Mouse (Mus musculus) forebrain, embryonic 14.5 days (tissue): ENCODE measurements at regions not wholly inside any gene's neighbourhood (a gene's known extent, or its start where the extent isn't known, plus 50 kb on each side); places are given as distances from the start of the nearest gene placed in this dataset.
A peak's percentile ranks its signal among the peaks of the same experiment; 100 is the strongest.

ENCODE experiments used
- ATAC-seq: fragments of 200-750 bp; cut with Nextera tagmentation; 2 replicates; pipeline ENCODE4 v1.8.0; 2017; ENCODE audit warnings: mild to moderate bottlenecking, moderate library complexity
- DNase-seq: peaks from one replicate; pipeline ENCODE4 v3.0.0-alpha.2; 2015; ENCODE audit warnings: low spot score
- H3K27ac ChIP-seq: fragments of 300-500 bp; sonication (generic); 2 replicates; pipeline ENCODE4 v1.5.1; 2014; ENCODE audit warnings: low read depth, mild to moderate bottlenecking, control low read depth, low read length, moderate library complexity
- H3K27me3 ChIP-seq: fragments of 300-500 bp; sonication (generic); replicated peaks from 2 replicates; pipeline ENCODE4 v1.6.1; 2014; ENCODE audit warnings: low read length, control low read depth, mixed read lengths; ENCODE audit not compliant: control insufficient read depth, insufficient read depth
- H3K36me3 ChIP-seq: fragments of 300-500 bp; sonication (generic); 2 replicates; pipeline ENCODE4 v1.6.1; 2014; ENCODE audit warnings: low read length, control low read depth; ENCODE audit not compliant: control insufficient read depth, insufficient read depth
- H3K4me1 ChIP-seq: fragments of 300-500 bp; sonication (generic); 2 replicates; pipeline ENCODE4 v1.6.1; 2014; ENCODE audit warnings: antibody characterized with exemption, low read length, control low read depth; ENCODE audit not compliant: control insufficient read depth, insufficient read depth
- H3K4me2 ChIP-seq: fragments of 300-500 bp; sonication (generic); 2 replicates; pipeline ENCODE4 v1.6.1; 2014; ENCODE audit warnings: mild to moderate bottlenecking, control low read depth, low read length
- H3K4me3 ChIP-seq: fragments of 300-500 bp; sonication (generic); 2 replicates; pipeline ENCODE4 v1.5.1; 2014; ENCODE audit warnings: low read depth, low read length, control low read depth
- H3K9ac ChIP-seq: fragments of 300-500 bp; sonication (generic); 2 replicates; pipeline ENCODE4 v1.6.1; 2014; ENCODE audit warnings: mild to moderate bottlenecking, low read length, control low read depth, moderate library complexity
- H3K9me3 ChIP-seq: fragments of 300-500 bp; sonication (generic); replicated peaks from 2 replicates; pipeline ENCODE4 v1.6.1; 2016; ENCODE audit warnings: low read length, control low read depth, mixed read lengths; ENCODE audit not compliant: control insufficient read depth
- WGBS: fragments of 180-500 bp; shearing (Covaris S2); extraction: QIAGEN DNeasy Blood & Tissue Kit; methylation state at CpG from one replicate; pipeline ENCODE4 v1.1.7; 2014; 5-methylcytosine and 5-hydroxymethylcytosine counted together

GRCm38 (mm10) chr5:131377136-131377535 is 68.8 kb upstream of the Galnt17 start:
- DNase-seq (no peak), ATAC-seq (no peak)
- Histone ChIP-seq H3K9ac (no peak overlapping the region), H3K36me3 (no peaks in the 10 kb centered on the region), H3K4me3 (no peak overlapping the region), H3K27ac (no peak overlapping the region), H3K4me2 (no peak overlapping the region), H3K27me3 (no peaks in the 10 kb centered on the region), H3K9me3 (no peaks in the 10 kb centered on the region), H3K4me1 (no peaks in the 10 kb centered on the region)
- 76% methylated on average over 5 of the region's 5 CpGs for WGBS

GRCm38 (mm10) chr5:131371341-131372134 is 63.2 kb upstream of the Galnt17 start:
- DNase-seq: no peak
- H3K27ac ChIP-seq: no peak overlapping the region
- no peak overlapping the region for H3K4me3 ChIP-seq
- 81% methylated on average over 4 of the region's 4 CpGs for WGBS
- H3K9me3 ChIP-seq: no peaks in the 10 kb centered on the region
- H3K4me2 ChIP-seq: no peak overlapping the region
- no peaks in the 10 kb centered on the region for H3K4me1 ChIP-seq
- H3K9ac ChIP-seq: no peak overlapping the region
- no peaks in the 10 kb centered on the region for H3K36me3 ChIP-seq
- ATAC-seq: no peak
- no peaks in the 10 kb centered on the region for H3K27me3 ChIP-seq

GRCm38 (mm10) chr5:131367461-131367860 is 59.2 kb upstream of the Galnt17 start:
- ATAC-seq: no peak
- no peak overlapping the region for H3K4me2 ChIP-seq
- H3K4me3 ChIP-seq: no peak overlapping the region
- H3K27me3 ChIP-seq: no peaks in the 10 kb centered on the region
- H3K9ac ChIP-seq: no peak overlapping the region
- DNase-seq: peak; percentile 50
- no peaks in the 10 kb centered on the region for H3K4me1 ChIP-seq
- H3K27ac ChIP-seq: no peak overlapping the region
- 16% methylated on average over 4 of the region's 4 CpGs for WGBS
- no peaks in the 10 kb centered on the region for H3K9me3 ChIP-seq
- no peaks in the 10 kb centered on the region for H3K36me3 ChIP-seq

GRCm38 (mm10) chr5:131359831-131360230 is 51.5 kb upstream of the Galnt17 start:
- WGBS: 87% methylated on average over 3 of the region's 3 CpGs
- Histone ChIP-seq H3K4me3 (no peak overlapping the region), H3K9me3 (no peaks in the 10 kb centered on the region), H3K36me3 (no peaks in the 10 kb centered on the region), H3K9ac (no peak overlapping the region), H3K27me3 (no peaks in the 10 kb centered on the region), H3K27ac (no peak overlapping the region), H3K4me2 (no peak overlapping the region), H3K4me1 (no peaks in the 10 kb centered on the region)
- DNase-seq (no peak), ATAC-seq (no peak)
